Mouse (Mus musculus) right cerebral cortex, postnatal 4 days (tissue): ENCODE results near the gene Ankrd13b.

Experiments
- DNase-seq: peaks from one replicate; pipeline ENCODE4 v3.0.0-alpha.2; 2022

Ankrd13b gene

GRCm38 (mm10) chr11:77492311-77492871 is 2.9 kb upstream of the Ankrd13b start:
- peak; percentile 74 for DNase-seq

GRCm38 (mm10) chr11:77491502-77492291 is 2.2 kb upstream of the Ankrd13b start:
- DNase-seq, result peak; percentile 61

GRCm38 (mm10) chr11:77491123-77491501 is 1.6 kb upstream of the Ankrd13b start:
- peak; percentile 99 for DNase-seq

GRCm38 (mm10) chr11:77490451-77490850 is 973 bp upstream of the Ankrd13b start:
- DNase-seq, result no peak

- DNase-seq, result peak; percentile 48
Observed at GRCm38 (mm10) chr11:77488771-77489581, 502 bp downstream of the Ankrd13b start.

GRCm38 (mm10) chr11:77486798-77487197 is 2.7 kb downstream of the Ankrd13b start:
- DNase-seq, result no peak

- no peak for DNase-seq
Observed at GRCm38 (mm10) chr11:77485229-77485628, 4.2 kb downstream of the Ankrd13b start.

GRCm38 (mm10) chr11:77483510-77484255 is 5.8 kb downstream of the Ankrd13b start:
- no peak for DNase-seq

- DNase-seq, result no peak
Observed at GRCm38 (mm10) chr11:77483043-77483442, 6.4 kb downstream of the Ankrd13b start.

GRCm38 (mm10) chr11:77476895-77477294 is 12.6 kb downstream of the Ankrd13b start:
- DNase-seq, result no peak

GRCm38 (mm10) chr11:77476216-77476615 is 13.3 kb downstream of the Ankrd13b start:
- no peak for DNase-seq

GRCm38 (mm10) chr11:77472775-77473174 is 16.7 kb downstream of the Ankrd13b start:
- DNase-seq, result no peak

GRCm38 (mm10) chr11:77471407-77471806 is 18.1 kb downstream of the Ankrd13b start:
- DNase-seq, result no peak

GRCm38 (mm10) chr11:77468397-77468796 is 21.1 kb downstream of the Ankrd13b start:
- no peak for DNase-seq

GRCm38 (mm10) chr11:77467784-77468183 is 21.7 kb downstream of the Ankrd13b start:
- peak; percentile 88 for DNase-seq

GRCm38 (mm10) chr11:77467157-77467556 is 22.3 kb downstream of the Ankrd13b start:
- DNase-seq, result peak; percentile 58

- DNase-seq, result no peak
Observed at GRCm38 (mm10) chr11:77466544-77466943, 22.9 kb downstream of the Ankrd13b start.

GRCm38 (mm10) chr11:77465111-77465510 is 24.4 kb downstream of the Ankrd13b start:
- DNase-seq, result no peak

- DNase-seq, result no peak
Observed at GRCm38 (mm10) chr11:77464684-77465083, 24.8 kb downstream of the Ankrd13b start.

GRCm38 (mm10) chr11:77463786-77464185 is 25.7 kb downstream of the Ankrd13b start:
- no peak for DNase-seq

- no peak for DNase-seq
Observed at GRCm38 (mm10) chr11:77463101-77463445, 26.4 kb downstream of the Ankrd13b start.

GRCm38 (mm10) chr11:77462283-77463100 is 27.0 kb downstream of the Ankrd13b start, which contains the start of gene Coro6:
Gene Coro6 (plus strand): TSS chr11:77462411.
- DNase-seq, result peak; percentile 32
